Mouse (Mus musculus): ENCODE results near the gene Inca1.

DNA sequence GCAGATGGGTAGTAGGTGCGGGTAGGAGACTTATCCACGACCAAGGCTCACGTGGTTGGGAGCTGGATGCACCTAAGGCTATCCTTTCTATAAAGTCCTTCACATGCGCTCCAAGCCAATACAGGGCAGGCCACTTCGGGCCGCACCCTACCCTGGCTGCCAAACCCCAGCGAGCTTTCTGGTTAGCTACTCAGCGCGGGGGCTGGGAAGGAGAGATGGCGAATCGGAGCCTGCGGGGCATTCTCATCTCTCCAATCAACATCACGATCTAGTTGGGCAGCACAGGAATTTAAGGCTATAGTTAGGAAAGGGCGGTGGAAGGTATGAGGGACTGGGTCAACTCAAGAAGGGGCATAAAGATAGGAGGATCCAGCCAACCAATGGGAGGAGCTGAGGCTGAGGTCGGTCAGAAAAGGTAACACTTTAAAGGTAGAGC lies 31.6 kb downstream of the Inca1 start:
- no peak for TF ChIP-seq CTCF (IDR thresholded peaks at IDR 0.05; ENCODE audit: extremely low read depth, insufficient read depth, insufficient read length, insufficient replicate concordance)
- TF ChIP-seq POLR2A (IDR thresholded peaks at IDR 0.05; ENCODE audit: low read depth, low read length), result no peak
